Mouse (Mus musculus) left cerebral cortex, adult 8-10 months (tissue): ENCODE data around the gene Midn. TPM values are rescaled to one million over a fixed set of nuclear protein-coding genes. Genes with fewer than 3 reads are reported as not detected.

Source experiments
- DNase-seq, 2 experiments: peaks; one replicate each; pipeline ENCODE4 v3.0.0; 2022; ENCODE audit warnings: low spot score in 2 of 2
- total RNA-seq, 4 experiments: library from RNA; stranded (reverse); gene quantifications; 2 replicates each; pipeline ENCODE4 v1.2.4; 2022

Gene Midn
- total RNA-seq, 4 experiments from 2014 or later: 48.5 to 76.4 (median 64.1) TPM

DNA sequence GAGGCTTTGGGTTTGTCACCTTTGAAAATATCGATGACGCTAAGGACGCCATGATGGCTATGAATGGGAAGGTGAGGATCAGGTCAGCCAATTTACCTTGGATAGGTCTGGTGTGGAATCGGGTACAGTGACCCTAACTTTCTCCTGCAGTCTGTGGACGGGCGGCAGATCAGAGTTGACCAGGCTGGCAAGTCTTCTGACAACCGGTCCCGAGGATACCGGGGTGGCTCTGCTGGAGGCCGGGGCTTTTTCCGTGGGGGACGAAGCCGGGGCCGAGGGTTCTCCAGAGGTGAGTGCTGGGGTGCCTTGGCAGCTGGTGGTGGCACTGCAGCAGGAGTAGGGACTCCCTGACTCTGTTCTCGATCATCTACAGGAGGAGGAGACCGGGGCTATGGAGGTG is 22.0 kb downstream of the Midn start:
- no peak for DNase-seq

DNA sequence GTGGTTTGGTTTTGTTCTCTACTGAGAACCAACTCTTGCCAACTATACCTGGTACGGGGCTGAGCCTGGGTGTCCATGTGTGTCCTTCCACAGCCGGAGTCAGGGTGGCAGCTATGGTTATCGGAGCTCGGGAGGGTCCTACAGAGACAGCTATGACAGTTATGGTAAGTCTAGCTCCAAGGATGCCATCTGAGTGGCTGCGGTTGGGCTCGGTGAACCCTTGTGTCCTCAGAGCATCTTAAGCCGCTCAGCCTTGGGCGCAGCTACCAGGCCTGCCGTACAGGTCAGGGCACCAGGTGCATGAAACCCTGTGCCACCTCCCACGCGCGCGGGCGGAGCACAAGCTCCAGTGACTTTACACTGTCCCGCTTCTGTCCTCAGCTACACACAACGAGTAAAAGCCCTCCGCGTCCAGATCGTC is 22.5 kb downstream of the Midn start:
- DNase-seq: no peak

DNA sequence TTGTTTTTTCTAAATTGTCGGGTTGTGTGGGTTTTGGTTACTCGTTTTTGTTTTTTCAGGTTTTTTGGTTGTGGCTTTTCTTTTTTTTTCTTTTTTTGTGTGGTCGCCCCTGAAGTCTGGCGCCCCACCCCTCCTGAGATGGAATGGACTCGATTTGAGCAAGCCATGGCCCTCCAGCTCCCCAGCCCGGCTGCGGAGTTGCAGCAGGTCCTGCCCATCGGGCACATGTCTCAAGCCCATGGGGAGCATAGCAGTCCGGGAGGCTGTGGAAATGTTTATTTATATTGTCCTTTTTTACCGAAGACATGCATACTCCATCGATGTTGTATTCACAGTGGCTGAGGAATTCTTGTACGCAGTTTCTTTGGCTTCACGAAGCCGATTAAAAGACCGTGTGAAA is 23.2 kb downstream of the Midn start:
- no peak for DNase-seq

DNA sequence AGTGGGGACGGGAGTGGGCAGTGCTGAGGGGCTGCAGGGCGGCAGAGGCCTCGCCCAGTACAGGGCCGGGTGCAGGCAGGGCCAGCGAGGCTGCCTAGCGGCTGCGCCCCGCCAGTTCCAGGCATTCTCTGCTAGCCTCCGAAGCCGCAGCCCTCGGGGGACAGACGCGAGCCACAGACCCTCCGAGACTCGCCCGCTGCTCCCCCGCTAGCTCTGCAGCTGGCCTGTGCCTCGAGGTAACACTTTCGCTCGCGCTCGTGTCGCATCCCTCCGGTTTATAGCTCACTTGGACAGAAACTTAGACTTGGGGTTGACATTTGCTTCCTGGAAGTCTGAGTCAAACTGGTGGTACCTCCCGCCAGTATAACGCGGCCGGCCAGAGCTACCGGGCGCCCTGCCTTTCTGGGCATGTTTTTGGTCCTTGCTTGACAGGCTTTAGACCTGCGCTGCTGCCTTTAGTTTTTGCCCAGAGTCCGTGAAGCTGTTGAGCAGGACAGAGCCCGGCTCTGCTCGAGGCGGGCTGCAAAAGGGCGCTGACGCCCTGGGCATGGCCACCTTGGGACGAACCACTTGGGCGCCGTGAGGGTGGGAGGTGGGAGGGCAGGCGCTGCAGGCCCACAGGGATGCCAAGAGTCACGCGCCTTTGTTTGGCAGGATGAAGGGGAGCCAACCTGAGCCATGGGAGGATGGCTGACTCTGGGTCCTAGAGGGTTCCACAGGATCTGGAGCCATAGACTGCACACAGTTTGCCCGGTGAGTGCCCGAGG is 23.9 kb downstream of the Midn start:
- no peak for DNase-seq

GRCm38 (mm10) chr10:80172527-80173292 is 24.6 kb downstream of the Midn start, which contains the start of gene 1600002K03Rik:
Gene 1600002K03Rik, plus strand, starts transcription at chr10:80172944.
- peak; percentile 86 to 89 for DNase-seq

DNA sequence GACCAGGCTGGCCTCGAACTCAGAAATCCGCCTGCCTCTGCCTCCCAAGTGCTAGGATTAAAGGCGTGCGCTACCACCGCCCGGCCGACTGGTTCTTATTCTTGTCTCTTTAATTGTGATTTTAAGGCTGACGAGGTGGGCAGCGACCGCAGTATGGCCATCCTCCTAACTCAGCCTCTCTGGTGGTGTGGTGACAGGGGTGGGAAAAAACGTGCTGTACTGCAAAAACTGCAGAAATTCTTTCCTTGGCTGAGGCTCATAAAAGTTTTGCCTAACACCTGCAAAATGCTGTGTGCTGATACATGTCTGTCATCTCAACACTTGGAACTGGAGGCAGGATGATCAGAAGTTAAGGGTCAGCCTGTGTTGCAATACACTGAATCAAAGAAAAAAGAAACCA is 25.3 kb downstream of the Midn start:
- DNase-seq: no peak

- DNase-seq: no peak
Observed at GRCm38 (mm10) chr10:80173955-80174640, 26.0 kb downstream of the Midn start.

- no peak for DNase-seq
Observed at GRCm38 (mm10) chr10:80174705-80175104, 26.6 kb downstream of the Midn start.

- no peak for DNase-seq
Observed at GRCm38 (mm10) chr10:80175536-80176269, 27.6 kb downstream of the Midn start.

DNA sequence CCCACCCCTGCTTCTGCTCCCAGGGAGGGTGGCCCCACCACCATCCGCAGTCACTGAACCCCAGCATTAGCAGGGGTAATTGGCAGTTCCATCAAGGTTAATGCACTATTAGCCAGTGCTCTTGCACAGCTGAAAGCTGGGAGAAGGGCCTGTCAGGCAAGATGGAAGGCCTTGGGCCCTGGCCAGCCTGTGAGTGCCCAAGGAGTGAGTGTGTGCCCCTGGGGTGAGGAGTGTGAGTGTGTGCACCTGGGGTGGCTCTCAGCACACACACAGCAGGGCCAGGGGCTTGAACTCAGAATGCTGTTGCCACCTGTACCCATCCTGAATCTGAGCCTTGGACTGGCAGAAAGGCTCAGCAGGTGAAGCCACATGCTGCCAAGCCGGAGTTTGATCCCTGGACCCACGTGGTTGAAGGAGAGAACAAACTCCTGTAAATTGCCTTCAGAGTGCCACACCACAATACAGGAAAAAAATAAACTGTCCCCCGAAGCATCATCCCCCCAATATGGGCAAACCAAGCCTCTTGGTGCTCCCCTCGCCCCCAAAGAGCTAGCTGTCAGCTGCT is 28.3 kb downstream of the Midn start:
- DNase-seq: no peak

DNA sequence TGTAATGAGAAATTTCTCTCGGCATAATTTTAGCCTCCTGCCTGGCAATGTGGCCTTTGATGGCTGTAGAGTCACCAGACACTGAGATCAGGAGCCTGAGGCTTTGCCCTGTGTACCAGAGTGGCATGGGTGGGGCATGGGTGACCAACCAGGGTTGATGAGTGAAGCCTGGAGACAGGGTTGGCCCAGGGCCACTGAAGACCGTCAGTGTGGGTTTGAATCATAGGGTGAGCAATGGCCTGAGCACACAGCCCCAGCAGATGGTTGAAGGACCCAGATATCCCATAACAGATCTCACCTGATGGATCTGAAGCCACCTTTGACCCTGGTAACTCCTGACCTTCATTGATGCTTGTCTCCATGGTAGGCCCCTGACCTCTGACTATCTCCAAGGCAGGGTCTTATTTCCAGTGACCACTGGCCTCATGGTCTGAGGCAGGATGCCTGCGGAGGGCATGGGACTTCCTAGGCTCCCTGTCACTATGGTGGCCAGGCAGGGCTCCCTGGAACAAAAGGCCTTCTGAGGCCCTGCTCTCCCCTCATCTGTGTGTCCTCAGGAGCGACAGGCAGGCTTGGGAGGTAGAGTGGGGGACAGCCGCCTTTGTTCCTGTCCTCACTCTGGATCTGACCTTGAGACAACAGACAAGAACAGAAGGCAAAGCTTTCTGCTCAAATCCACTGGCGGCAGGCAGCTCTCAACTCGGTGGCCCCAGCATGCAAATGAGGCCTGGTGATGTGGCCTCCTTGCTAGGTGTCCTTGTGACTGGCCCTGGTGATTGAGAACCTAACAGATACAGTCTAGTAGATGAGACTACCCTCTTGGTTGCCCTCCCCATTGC is 29.6 kb downstream of the Midn start:
- DNase-seq: no peak

GRCm38 (mm10) chr10:80179068-80180051 is 31.3 kb downstream of the Midn start, which contains the start of gene Efna2:
Gene Efna2, plus strand, starts transcription at chr10:80179482.
- DNase-seq: no peak

GRCm38 (mm10) chr10:80180288-80180687 is 32.2 kb downstream of the Midn start:
- no peak for DNase-seq

DNA sequence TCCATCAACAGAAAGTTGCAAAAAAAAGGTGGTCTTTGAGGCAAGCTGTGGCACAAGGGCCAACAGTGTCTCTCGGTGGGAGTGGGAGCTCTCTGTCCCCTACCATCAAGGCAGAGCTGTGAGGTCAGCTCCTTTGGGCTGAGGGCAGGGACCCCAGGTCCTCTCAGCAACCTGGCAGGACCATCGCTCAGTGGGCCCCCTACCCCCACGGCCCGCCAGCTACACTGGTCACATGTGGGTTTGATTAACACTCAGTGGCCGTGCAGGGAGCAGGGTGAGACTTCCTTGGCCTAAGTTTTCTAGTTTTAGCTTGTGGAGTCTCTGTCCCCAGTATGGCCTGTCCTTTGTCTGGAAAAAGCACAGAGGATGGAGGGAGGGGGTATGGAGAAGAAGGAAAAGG is 32.8 kb downstream of the Midn start:
- no peak for DNase-seq

GRCm38 (mm10) chr10:80182547-80182946 is 34.5 kb downstream of the Midn start:
- no peak for DNase-seq

- no peak for DNase-seq
Observed at GRCm38 (mm10) chr10:80186649-80187048, 38.6 kb downstream of the Midn start.

- DNase-seq: no peak
Observed at GRCm38 (mm10) chr10:80187739-80188138, 39.7 kb downstream of the Midn start.

- no peak for DNase-seq
Observed at GRCm38 (mm10) chr10:80188453-80189024, 40.5 kb downstream of the Midn start.
